In the genomic region with DNA sequence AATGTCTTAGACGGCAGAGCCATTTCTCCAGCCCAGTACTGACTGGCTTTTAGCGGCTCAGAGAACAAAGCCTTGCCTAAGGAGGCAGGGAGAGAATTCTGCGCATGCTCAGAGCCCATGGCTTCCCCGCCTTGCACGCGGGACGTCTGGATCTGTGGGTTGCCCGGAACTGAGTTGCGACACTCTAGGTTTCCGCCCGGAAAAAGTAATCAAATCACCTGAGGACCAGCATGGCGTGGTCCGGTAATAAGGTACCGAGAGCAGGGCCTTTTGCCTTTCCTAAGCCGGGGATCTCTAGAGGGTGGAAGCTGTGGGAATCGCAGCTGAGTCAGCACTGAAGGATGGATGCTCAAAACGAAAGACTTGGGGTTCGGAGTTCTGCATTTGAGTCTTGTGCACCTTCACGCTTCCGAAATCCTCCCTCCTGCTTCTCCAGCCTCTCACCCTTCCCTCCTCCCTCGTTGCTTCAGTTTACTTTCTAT, we compare ENCODE assay signal across 8 mouse cellular contexts. TPM values are rescaled to one million over a fixed set of nuclear protein-coding genes. Genes with fewer than 3 reads are reported as not detected.
DNase-seq lines count a peak whose midpoint lies in the region; ATAC-seq and TF ChIP-seq lines count a peak whose summit lies in the region.

Gene Xrcc5 (plus strand): TSS at position 105 of the 482 bp plus-strand sequence.

- no peak for TF ChIP-seq CTCF in layer of hippocampus, adult 2 months (conservative IDR thresholded peaks at IDR 0.05)
- no peak for TF ChIP-seq CTCF in lung, embryonic 14.5 days (IDR thresholded peaks at IDR 0.05; ENCODE audit: low read depth)
- TF ChIP-seq CTCF in olfactory bulb, adult 2 months (IDR thresholded peaks at IDR 0.05; ENCODE audit: insufficient read depth, low read depth, low read length), result no peak
- peak; percentile 19; the same call in 1 of the 2 replicates for TF ChIP-seq CTCF in thymus, adult 2 months (IDR thresholded peaks at IDR 0.05; ENCODE audit: borderline replicate concordance, control insufficient read depth, extremely low read depth, insufficient read depth, low read length, poor library complexity)

- 0% methylated on average over 21 of the region's 21 CpGs for WGBS in forebrain, embryonic 15.5 days
- 1% methylated on average over 21 of the region's 21 CpGs for WGBS in lung, embryonic 14.5 days
- under 1% methylated on average over 21 of the region's 21 CpGs for WGBS in olfactory bulb, adult 2 months
- under 1% methylated on average over 21 of the region's 21 CpGs for WGBS in thymus, adult 2 months

- no peaks in the 10 kb centered on the region for H3K9me3 ChIP-seq in forebrain, embryonic 15.5 days
- no peaks in the 10 kb centered on the region for H3K9me3 ChIP-seq in lung, embryonic 14.5 days (ENCODE audit: low read depth, low read length)

- peak; percentile 100 for DNase-seq in ES-CJ7 (ENCODE audit: low read depth, low spot score)
- peak; percentile 93 for DNase-seq in cerebellum, adult 11 months
- peak; percentile 85 for DNase-seq in heart, postnatal 36 days
- peak; percentile 92 to 94 for DNase-seq in layer of hippocampus, adult 2 months (ENCODE audit: low spot score in 2 of 2)
- DNase-seq in lung, embryonic 14.5 days, result peak; percentile 98
- DNase-seq in thymus, adult 2 months, result peak; percentile 88

- H3K4me1 ChIP-seq in forebrain, embryonic 15.5 days, result peaks cover 10% of the 10 kb centered on the region
- no peaks in the 10 kb centered on the region for H3K4me1 ChIP-seq in lung, embryonic 14.5 days (ENCODE audit: insufficient read depth)
- no peaks in the 10 kb centered on the region for H3K4me1 ChIP-seq in olfactory bulb, adult 2 months (ENCODE audit: control insufficient read depth, insufficient read depth, low read length)
- no peaks in the 10 kb centered on the region for H3K4me1 ChIP-seq in thymus, adult 2 months (replicated peaks; ENCODE audit: control insufficient read depth, insufficient read depth, low read length)

- peak within 1 kb of the TSS; percentile 96 for H3K27ac ChIP-seq in forebrain, embryonic 15.5 days (replicated peaks)
- peak within 1 kb of the TSS; percentile 84 for H3K27ac ChIP-seq in layer of hippocampus, adult 2 months
- H3K27ac ChIP-seq in lung, embryonic 14.5 days (ENCODE audit: low read depth), result peak within 1 kb of the TSS; percentile 83
- H3K27ac ChIP-seq in olfactory bulb, adult 2 months (ENCODE audit: insufficient read depth, low read depth, low read length), result peak within 1 kb of the TSS; percentile 40; the same call in 1 of the 2 replicates
- H3K27ac ChIP-seq in thymus, adult 2 months (ENCODE audit: control insufficient read depth, insufficient read depth, low read length), result peak within 1 kb of the TSS; percentile 84

- 0 out of 2 replicates have a peak, but pooled peaks have one; percentile 38 for TF ChIP-seq POLR2A in olfactory bulb, adult 2 months (IDR thresholded peaks at IDR 0.05; ENCODE audit: insufficient read depth, low read depth, low read length)
- 0 out of 2 replicates have a peak, but pooled peaks have one; percentile 37 for TF ChIP-seq POLR2A in thymus, adult 2 months (IDR thresholded peaks at IDR 0.05; ENCODE audit: control insufficient read depth, extremely low read depth, insufficient read depth, low read length, poor library complexity)

- intact Hi-C loops in heart, postnatal 36 days (cut with DNase I), result loop anchor here (5.0 kb wide), 1 partner anchor 410 kb away; no protein-coding TSS in a partner anchor

- H3K27me3 ChIP-seq in forebrain, embryonic 15.5 days, result no peaks in the 10 kb centered on the region
- no peaks in the 10 kb centered on the region for H3K27me3 ChIP-seq in lung, embryonic 14.5 days (ENCODE audit: insufficient read depth, low read length)
- H3K27me3 ChIP-seq in thymus, adult 2 months (ENCODE audit: control insufficient read depth, insufficient read depth, low read length), result no peaks in the 10 kb centered on the region

- peak within 1 kb of the TSS; percentile 76 for H3K9ac ChIP-seq in forebrain, embryonic 15.5 days (replicated peaks)
- H3K9ac ChIP-seq in lung, embryonic 14.5 days, result peak within 1 kb of the TSS; percentile 62

- peak within 1 kb of the TSS; percentile 66 for H3K4me3 ChIP-seq in forebrain, embryonic 15.5 days
- H3K4me3 ChIP-seq in layer of hippocampus, adult 2 months, result peak within 1 kb of the TSS; percentile 61
- peak within 1 kb of the TSS; percentile 47 for H3K4me3 ChIP-seq in lung, embryonic 14.5 days (ENCODE audit: low read depth, low read length)
- peak within 1 kb of the TSS; percentile 52 for H3K4me3 ChIP-seq in olfactory bulb, adult 2 months (ENCODE audit: insufficient read depth, low read depth, low read length)
- H3K4me3 ChIP-seq in thymus, adult 2 months (ENCODE audit: control insufficient read depth, insufficient read depth, low read length), result peak within 1 kb of the TSS; percentile 99

- peak; percentile 98 for ATAC-seq in forebrain, embryonic 15.5 days (replicated peaks)
- ATAC-seq in lung, embryonic 14.5 days (ENCODE audit: insufficient read depth), result peak; percentile 96

- no peaks in the 10 kb centered on the region; the same call in 1 of the 2 replicates for H3K36me3 ChIP-seq in forebrain, embryonic 15.5 days
- peaks cover 12% of the 10 kb centered on the region; the same call in 1 of the 2 replicates for H3K36me3 ChIP-seq in lung, embryonic 14.5 days (ENCODE audit: insufficient read depth)
- no peaks in the 10 kb centered on the region for H3K36me3 ChIP-seq in thymus, adult 2 months (ENCODE audit: control insufficient read depth, insufficient read depth, low read length)

- H3K4me2 ChIP-seq in forebrain, embryonic 15.5 days (replicated peaks), result peak within 1 kb of the TSS; percentile 57
- H3K4me2 ChIP-seq in lung, embryonic 14.5 days, result peak within 1 kb of the TSS; percentile 68

RNA-seq across cellular contexts. Expression of gene Xrcc5, which starts in this region (rescaled TPM):
- polyA plus RNA-seq in forebrain, embryonic 15.5 days (2015; fragmentation: Nextera tagmentation; extraction: Ambion mirVana), result 27.3 and 28.1 TPM in 2 replicates
- 10 to 100 TPM; 13.2 to 15.2 TPM for total RNA-seq in heart, postnatal 36 days (2021)
- 10 to 100 TPM; 14.2 to 14.8 TPM for total RNA-seq in layer of hippocampus, adult 2 months (2021)
- 36.2 and 36.8 TPM in 2 replicates for polyA plus RNA-seq in lung, embryonic 14.5 days (2014; fragmentation: Nextera tagmentation; extraction: Ambion mirVana)
- not detected in 2 replicates for polyA plus RNA-seq in olfactory bulb, adult 2 months (2012; ENCODE audit: insufficient read depth, insufficient read length, low replicate concordance, missing spikeins)
- 4.0 and 4.7 TPM in 2 replicates for polyA plus RNA-seq in thymus, adult 2 months (2012; rRNA removed)

Comparison
In these comparisons a context has a peak if more than half of its experiments do, and no peak if none do; other contexts are left out.
1. Peak in every context shown above with its lines: DNase-seq, ATAC-seq, H3K4me3 ChIP-seq and H3K27ac ChIP-seq.
2. H3K27ac ChIP-seq: peak in every context shown above with its lines; median percentile 96 in forebrain, embryonic 15.5 days; 84 in layer of hippocampus, adult 2 months; 84 in thymus, adult 2 months; 83 in lung, embryonic 14.5 days; 40 in olfactory bulb, adult 2 months.
3. H3K4me3 ChIP-seq: peak in every context shown above with its lines; median percentile 99 in thymus, adult 2 months; 66 in forebrain, embryonic 15.5 days; 61 in layer of hippocampus, adult 2 months; 52 in olfactory bulb, adult 2 months; 47 in lung, embryonic 14.5 days.